Mouse (Mus musculus): Measurements from ENCODE around the gene Itpkb.

DNA sequence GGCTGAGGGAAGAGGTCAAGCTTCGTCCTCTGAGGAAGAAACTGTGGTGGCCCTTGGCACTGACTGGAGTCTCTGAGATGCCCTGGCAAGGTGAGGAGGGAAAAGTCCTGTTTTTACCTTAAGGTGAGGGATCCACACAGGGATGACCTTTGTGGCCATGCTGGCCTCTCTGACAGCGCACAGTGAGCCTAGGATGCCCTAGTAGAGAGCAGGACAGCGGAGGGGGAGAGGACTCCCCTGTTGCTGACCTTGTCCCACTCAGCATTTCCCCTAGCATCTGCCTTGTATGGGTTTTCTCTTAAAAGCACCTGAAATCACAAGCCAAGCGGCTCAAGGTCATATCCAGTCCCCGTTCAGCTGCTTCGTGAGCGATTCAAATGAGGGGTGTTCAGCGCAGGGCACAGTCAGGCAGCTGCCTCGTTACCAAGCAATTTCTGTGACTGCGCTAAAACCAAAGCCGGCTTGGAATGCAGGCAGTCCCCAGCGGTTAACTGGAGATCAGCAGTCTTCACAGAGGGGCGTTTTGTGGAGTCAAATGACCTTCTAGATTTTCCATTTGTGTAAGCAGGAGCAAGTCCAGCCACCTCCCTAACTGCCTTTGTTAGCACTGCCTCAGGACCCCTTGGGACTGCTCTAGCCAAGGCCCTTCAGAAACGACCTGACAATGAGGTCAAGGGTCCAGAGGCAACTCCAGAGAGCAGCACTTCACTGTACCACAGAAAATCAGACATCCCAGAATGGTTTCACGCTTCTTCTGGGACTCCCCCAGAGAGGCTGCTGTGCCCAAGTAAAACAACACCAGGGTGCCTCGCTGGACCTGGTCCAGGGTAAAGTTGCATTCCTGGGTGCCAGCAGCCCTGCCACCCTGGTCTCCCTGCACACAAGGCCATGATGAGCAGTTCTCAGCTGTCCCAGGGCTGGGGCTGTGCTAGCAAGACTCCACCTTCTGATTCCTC lies 46.2 kb upstream of the Itpkb start:
- TF ChIP-seq EP300 (IDR thresholded peaks at IDR 0.05; ENCODE audit: low read length) (peak; percentile 39), TCF12 (IDR thresholded peaks at IDR 0.05; ENCODE audit: low read depth, low read length) (no peak), HCFC1 (IDR thresholded peaks at IDR 0.05; ENCODE audit: low read depth, low read length) (no peak)

Measured in CH12.LX (cell line).